In genomic region chr13:24564706-24565105, GRCm38 (mm10) we compare ENCODE assay signal across 10 mouse cellular contexts. TPM values are rescaled to one million over a fixed set of nuclear protein-coding genes. Genes with fewer than 3 reads are reported as not detected.
A peak's percentile ranks its signal among the peaks of the same experiment; 100 is the strongest.
DNase-seq lines count a peak whose midpoint lies in the region; ATAC-seq and TF ChIP-seq lines count a peak whose summit lies in the region.
"Had no signal": no experiment of that assay in that cellular context is flagged by ENCODE, and none has a peak within 500 bp of the region (broad histone marks: within the 10 kb centered on the region; RNA-seq: fewer than 3 reads in every experiment).

No protein-coding gene starts in this region.

- no peak overlapping the region for H3K9ac ChIP-seq in hindbrain, embryonic 13.5 days
- no peak overlapping the region for H3K9ac ChIP-seq in limb, embryonic 14.5 days (ENCODE audit: low read depth, low read length, severe bottlenecking)

- ATAC-seq in hindbrain, embryonic 13.5 days (ENCODE audit: low FRiP score): no peak
- no peak for ATAC-seq in megakaryocyte, adult 5-6 weeks (ENCODE audit: poor library complexity, severe bottlenecking)
- ATAC-seq in limb, embryonic 14.5 days (ENCODE audit: low FRiP score, low read depth): no peak

- no peak for DNase-seq in hindbrain, embryonic 10.5 days (ENCODE audit: low spot score)
- DNase-seq in limb, embryonic 14.5 days (ENCODE audit: low spot score): no peak
- DNase-seq in T-cell, adult 2 months (ENCODE audit: low spot score): no peak
- DNase-seq in cerebellum, adult 11-12 months: no peak
- no peak for DNase-seq in kidney, postnatal 10 days
- DNase-seq: gastrocnemius, postnatal 10 days had no signal

- no peak overlapping the region for H3K4me3 ChIP-seq in hindbrain, embryonic 10.5 days
- H3K4me3 ChIP-seq in hindbrain, embryonic 13.5 days: no peak overlapping the region
- peak overlapping the region; percentile 67 for H3K4me3 ChIP-seq in megakaryocyte, embryonic 14.5 days (replicated peaks)
- no peak overlapping the region for H3K4me3 ChIP-seq in limb, embryonic 14.5 days (replicated peaks; ENCODE audit: low read length)

- no peaks in the 10 kb centered on the region for H3K27me3 ChIP-seq in hindbrain, embryonic 10.5 days (ENCODE audit: insufficient read depth, poor library complexity, severe bottlenecking)
- H3K27me3 ChIP-seq in hindbrain, embryonic 13.5 days: no peaks in the 10 kb centered on the region
- no peaks in the 10 kb centered on the region for H3K27me3 ChIP-seq in megakaryocyte, embryonic 14.5 days (replicated peaks)
- no peaks in the 10 kb centered on the region for H3K27me3 ChIP-seq in limb, embryonic 14.5 days (ENCODE audit: control insufficient read depth, insufficient read depth, low read length)

- peak overlapping the region; percentile 56 for H3K27ac ChIP-seq in hindbrain, embryonic 10.5 days
- H3K27ac ChIP-seq in hindbrain, embryonic 13.5 days: no peak overlapping the region
- peak overlapping the region; percentile 77 for H3K27ac ChIP-seq in limb, embryonic 14.5 days (replicated peaks; ENCODE audit: low read depth, low read length)

- H3K36me3 ChIP-seq in hindbrain, embryonic 10.5 days: no peaks in the 10 kb centered on the region
- no peaks in the 10 kb centered on the region for H3K36me3 ChIP-seq in hindbrain, embryonic 13.5 days
- H3K36me3 ChIP-seq in megakaryocyte, embryonic 14.5 days (replicated peaks; ENCODE audit: low read length): peaks cover 90% of the 10 kb centered on the region
- no peaks in the 10 kb centered on the region for H3K36me3 ChIP-seq in limb, embryonic 14.5 days (ENCODE audit: control insufficient read depth, insufficient read depth, low read length)
- H3K36me3 ChIP-seq: G1E had no signal

- 88% methylated on average over 8 of the region's 8 CpGs for WGBS in hindbrain, embryonic 10.5 days
- WGBS in hindbrain, embryonic 13.5 days: 83% methylated on average over 8 of the region's 8 CpGs
- WGBS in limb, embryonic 14.5 days: 77% methylated on average over 8 of the region's 8 CpGs

- no peak for TF ChIP-seq POLR2A in limb, embryonic 14.5 days (IDR thresholded peaks at IDR 0.05; ENCODE audit: borderline replicate concordance, extremely low read depth, insufficient read depth, insufficient read length)

- H3K4me2 ChIP-seq in hindbrain, embryonic 13.5 days: no peak overlapping the region
- no peak overlapping the region for H3K4me2 ChIP-seq in limb, embryonic 14.5 days (replicated peaks; ENCODE audit: low read depth, low read length, severe bottlenecking)

- peaks cover 23% of the 10 kb centered on the region for H3K4me1 ChIP-seq in hindbrain, embryonic 10.5 days (replicated peaks)
- H3K4me1 ChIP-seq in hindbrain, embryonic 13.5 days (replicated peaks): peaks cover 9% of the 10 kb centered on the region; the same call in 1 of the 2 replicates
- peaks cover 100% of the 10 kb centered on the region for H3K4me1 ChIP-seq in megakaryocyte, embryonic 14.5 days
- peaks cover 16% of the 10 kb centered on the region for H3K4me1 ChIP-seq in limb, embryonic 14.5 days (ENCODE audit: control insufficient read depth, insufficient read depth, low read length)

- no peaks in the 10 kb centered on the region for H3K9me3 ChIP-seq in hindbrain, embryonic 10.5 days
- H3K9me3 ChIP-seq in hindbrain, embryonic 13.5 days: no peaks in the 10 kb centered on the region
- H3K9me3 ChIP-seq in megakaryocyte, embryonic 14.5 days: no peaks in the 10 kb centered on the region
- H3K9me3 ChIP-seq in limb, embryonic 14.5 days (ENCODE audit: control insufficient read depth, low read length): no peaks in the 10 kb centered on the region
- H3K9me3 ChIP-seq: G1E had no signal

RNA-seq across cellular contexts. Expression of gene Ripor2, which starts 17.3 kb away (rescaled TPM):
- polyA plus RNA-seq in hindbrain, embryonic 10.5 days (2016; fragmentation: Nextera tagmentation; extraction: Ambion mirVana): 3.7 and 6.4 TPM in 2 replicates
- 22.2 and 24.1 TPM in 2 replicates for polyA plus RNA-seq in hindbrain, embryonic 13.5 days (2015; fragmentation: Nextera tagmentation; extraction: Ambion mirVana)
- polyA plus RNA-seq in megakaryocyte, embryonic 14.5 days (2012; ENCODE audit: insufficient read depth, low replicate concordance): 8.1 and 12.6 TPM in 2 replicates
- 87.3 and 93.1 TPM in 2 replicates for total RNA-seq in megakaryocyte, adult 5-6 weeks (2015)
- total RNA-seq in megakaryocyte, adult 5-6 weeks (2017): 65.3 and 80.5 TPM in 2 replicates
- polyA plus RNA-seq in limb, embryonic 14.5 days (2012; rRNA removed): 5.1 and 6.0 TPM in 2 replicates
- 5.0 and 5.1 TPM in 2 replicates for polyA plus RNA-seq in limb, embryonic 14.5 days (2014; fragmentation: Nextera tagmentation; extraction: Ambion mirVana)
- polyA plus RNA-seq: G1E had no signal
